Mouse (Mus musculus): Measurements from ENCODE around the gene Smap2.
"Not testable (repeated sequence)": the region's sequence is repeated elsewhere in the genome, so short reads cannot be mapped to it uniquely, and the experiment has no call there.

The Smap2 gene

GRCm38 (mm10) chr4:121016928-121017657, at the start of gene Smap2:
TSS of gene Smap2 (minus strand) at chr4:121017247.
- DNase-seq (ENCODE audit: low read depth, low spot score): peak; percentile 98

- no peak for DNase-seq (ENCODE audit: low read depth, low spot score)
These were observed 48.3 kb upstream of the Smap2 start for GRCm38 (mm10) chr4:121065336-121065735.

GRCm38 (mm10) chr4:121059218-121059617, 42.2 kb upstream of the Smap2 start:
- DNase-seq (ENCODE audit: low read depth, low spot score): not testable (repeated sequence)

GRCm38 (mm10) chr4:121057032-121057431, 40.0 kb upstream of the Smap2 start:
- no peak for DNase-seq (ENCODE audit: low read depth, low spot score)

- DNase-seq (ENCODE audit: low read depth, low spot score): no peak
These were observed 39.3 kb upstream of the Smap2 start for GRCm38 (mm10) chr4:121056342-121056741.

- DNase-seq (ENCODE audit: low read depth, low spot score): no peak
These were observed 35.6 kb upstream of the Smap2 start for GRCm38 (mm10) chr4:121052454-121053323.

- DNase-seq (ENCODE audit: low read depth, low spot score): no peak
These were observed 34.8 kb upstream of the Smap2 start for GRCm38 (mm10) chr4:121051863-121052262.

GRCm38 (mm10) chr4:121042946-121043345, 25.9 kb upstream of the Smap2 start:
- DNase-seq (ENCODE audit: low read depth, low spot score): no peak

- DNase-seq (ENCODE audit: low read depth, low spot score): no peak
These were observed 25.4 kb upstream of the Smap2 start for GRCm38 (mm10) chr4:121042472-121042871.

GRCm38 (mm10) chr4:121040897-121041671, 24.0 kb upstream of the Smap2 start:
- no peak for DNase-seq (ENCODE audit: low read depth, low spot score)

GRCm38 (mm10) chr4:121040323-121040722, 23.3 kb upstream of the Smap2 start:
- no peak for DNase-seq (ENCODE audit: low read depth, low spot score)

- DNase-seq (ENCODE audit: low read depth, low spot score): no peak
These were observed 22.5 kb upstream of the Smap2 start, which contains the start of gene Col9a2 for GRCm38 (mm10) chr4:121039331-121040115. TSS of gene Col9a2 (plus strand) at chr4:121039385.

GRCm38 (mm10) chr4:121033006-121033405, 16.0 kb upstream of the Smap2 start:
- DNase-seq (ENCODE audit: low read depth, low spot score): no peak

GRCm38 (mm10) chr4:121031440-121031839, 14.4 kb upstream of the Smap2 start:
- no peak for DNase-seq (ENCODE audit: low read depth, low spot score)

GRCm38 (mm10) chr4:121029632-121030031, 12.6 kb upstream of the Smap2 start:
- no peak for DNase-seq (ENCODE audit: low read depth, low spot score)

GRCm38 (mm10) chr4:121028659-121029392, 11.8 kb upstream of the Smap2 start:
- DNase-seq (ENCODE audit: low read depth, low spot score): no peak

GRCm38 (mm10) chr4:121028146-121028545, 11.1 kb upstream of the Smap2 start:
- DNase-seq (ENCODE audit: low read depth, low spot score): no peak

GRCm38 (mm10) chr4:121025681-121026080, 8.6 kb upstream of the Smap2 start:
- no peak for DNase-seq (ENCODE audit: low read depth, low spot score)

- no peak for DNase-seq (ENCODE audit: low read depth, low spot score)
These were observed 6.9 kb upstream of the Smap2 start for GRCm38 (mm10) chr4:121023941-121024340.

- no peak for DNase-seq (ENCODE audit: low read depth, low spot score)
These were observed 6.4 kb upstream of the Smap2 start for GRCm38 (mm10) chr4:121023464-121023863.

All from retina, postnatal 7 days (tissue).